Mouse (Mus musculus) retina, postnatal 1 day (tissue): ENCODE measurements around the gene Cyp4f18.
"Not testable (repeated sequence)": the region's sequence is repeated elsewhere in the genome, so short reads cannot be mapped to it uniquely, and the experiment has no call there.

Experiments
- DNase-seq: peaks from one replicate; pipeline ENCODE4 v3.0.0-alpha.2; 2012

The Cyp4f18 gene

DNA sequence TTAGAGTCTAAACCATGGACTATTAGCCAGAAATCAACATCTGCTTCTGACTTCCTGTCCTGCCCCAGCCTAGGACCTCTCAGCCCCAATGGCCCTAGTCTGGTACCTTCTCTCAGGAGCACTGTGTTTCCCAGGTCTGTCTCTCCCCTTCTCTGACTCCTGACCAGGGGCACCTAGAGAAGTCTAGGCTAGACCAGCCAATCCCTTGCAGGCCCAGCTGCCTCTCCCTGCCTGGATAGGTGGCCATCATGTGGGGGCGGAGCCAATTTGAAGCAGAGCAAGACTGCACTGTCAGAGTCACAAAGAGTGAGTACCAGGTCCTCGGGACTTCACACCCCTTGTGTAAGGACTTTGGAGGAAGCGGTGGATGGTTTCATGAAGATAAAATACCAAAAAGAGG lies at the start of gene Cyp4f18:
Cyp4f18 (minus strand) TSS at position 154 of the 400 bp plus-strand sequence.
- DNase-seq: no peak

DNA sequence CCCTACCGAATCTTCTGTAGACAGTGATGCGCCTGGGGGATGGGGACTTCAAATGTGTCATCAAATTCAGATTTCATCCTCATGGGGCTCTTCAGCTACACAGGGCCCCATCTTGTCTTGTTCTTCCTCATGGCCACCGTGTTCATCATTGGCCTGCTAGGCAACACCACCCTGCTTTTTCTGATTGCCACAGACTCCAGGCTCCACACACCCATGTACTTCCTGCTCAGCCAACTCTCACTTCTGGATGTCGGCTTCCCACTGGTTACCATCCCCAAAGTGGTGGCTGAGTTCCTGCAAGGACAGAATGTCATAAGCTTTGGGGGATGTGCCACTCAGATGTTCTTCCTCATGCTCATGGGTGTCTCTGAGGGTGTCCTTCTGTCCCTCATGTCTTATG lies 48.2 kb upstream of the Cyp4f18 start:
- DNase-seq: not testable (repeated sequence)

DNA sequence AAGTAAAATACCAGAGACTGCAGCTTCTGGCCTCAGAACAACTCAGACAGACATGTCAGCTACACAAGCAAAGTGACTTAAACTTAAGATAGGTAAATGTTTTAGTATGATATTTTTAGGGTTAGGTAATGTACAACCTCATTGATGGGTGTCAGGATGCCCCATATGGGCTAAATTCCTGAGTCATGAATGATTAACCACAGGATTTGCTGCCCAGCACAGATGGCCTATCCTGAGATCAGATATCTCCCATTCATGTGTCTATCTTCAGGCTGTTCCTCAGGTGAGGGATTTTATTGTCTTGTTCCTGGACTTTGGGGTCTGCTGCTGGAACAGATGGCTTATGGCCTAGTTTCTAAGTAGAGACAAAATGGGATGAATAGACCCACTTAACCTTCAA lies 45.2 kb upstream of the Cyp4f18 start:
- not testable (repeated sequence) for DNase-seq

DNA sequence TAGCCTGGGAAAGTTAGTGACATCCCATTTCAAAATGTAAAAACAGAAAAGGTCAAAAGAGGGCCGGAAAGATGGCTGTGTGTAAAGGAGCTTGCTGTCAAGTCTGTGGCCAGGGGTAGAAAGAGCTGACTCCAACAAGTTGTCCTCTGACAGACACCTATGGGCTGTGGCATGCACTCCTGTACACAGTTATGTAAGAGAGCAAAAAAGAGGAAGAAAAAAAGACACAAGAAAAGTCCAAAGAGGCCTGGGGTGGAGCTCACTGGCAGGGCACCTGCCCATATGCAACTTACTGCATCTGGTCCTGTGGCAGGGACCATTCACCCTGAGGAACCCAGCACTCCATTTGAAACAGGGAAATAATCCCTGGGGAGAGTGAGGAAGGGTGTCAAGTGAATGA lies 33.1 kb upstream of the Cyp4f18 start:
- DNase-seq: no peak

DNA sequence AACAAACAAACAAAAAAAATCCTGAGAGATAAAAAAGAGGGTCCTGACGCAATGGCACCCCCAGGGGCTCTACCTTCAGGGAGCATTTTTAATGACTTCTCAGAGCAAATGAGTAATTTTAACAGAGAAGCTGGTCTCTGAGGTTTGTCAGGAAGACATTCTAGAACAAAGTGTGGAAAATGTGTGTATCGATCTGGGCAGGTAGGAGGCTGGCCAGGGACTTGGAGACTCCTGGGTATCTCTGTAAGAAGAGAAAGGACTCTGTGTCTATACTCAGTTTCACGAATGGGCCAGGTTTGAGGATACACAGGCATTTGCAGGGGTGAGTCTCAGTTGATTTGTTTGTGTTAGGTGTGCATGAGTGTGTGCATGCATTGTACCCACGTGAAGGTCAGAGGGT lies 31.5 kb upstream of the Cyp4f18 start, which contains the start of gene Olfr372:
Olfr372 (plus strand) TSS at position 301 of the 400 bp plus-strand sequence.
- not testable (repeated sequence) for DNase-seq

DNA sequence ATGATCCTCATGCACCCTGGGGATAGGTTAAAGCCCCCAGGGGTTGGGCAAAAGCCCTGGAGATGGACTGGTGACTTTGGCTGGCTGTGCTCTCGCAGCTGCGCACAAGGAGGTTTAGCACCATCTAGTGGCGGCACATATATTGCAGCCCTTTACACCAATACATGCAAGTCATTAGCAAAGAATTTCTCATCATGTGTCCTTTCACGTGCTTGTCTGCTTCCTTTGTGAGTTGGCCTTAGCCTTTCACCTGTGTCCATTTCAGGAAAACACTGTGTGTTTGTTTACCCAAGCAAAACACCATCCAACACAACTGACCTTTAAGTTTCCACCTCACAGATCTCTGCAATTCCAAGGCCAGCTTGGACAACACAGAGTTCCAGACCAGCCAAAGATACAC lies 23.5 kb upstream of the Cyp4f18 start:
- DNase-seq: peak; percentile 62

DNA sequence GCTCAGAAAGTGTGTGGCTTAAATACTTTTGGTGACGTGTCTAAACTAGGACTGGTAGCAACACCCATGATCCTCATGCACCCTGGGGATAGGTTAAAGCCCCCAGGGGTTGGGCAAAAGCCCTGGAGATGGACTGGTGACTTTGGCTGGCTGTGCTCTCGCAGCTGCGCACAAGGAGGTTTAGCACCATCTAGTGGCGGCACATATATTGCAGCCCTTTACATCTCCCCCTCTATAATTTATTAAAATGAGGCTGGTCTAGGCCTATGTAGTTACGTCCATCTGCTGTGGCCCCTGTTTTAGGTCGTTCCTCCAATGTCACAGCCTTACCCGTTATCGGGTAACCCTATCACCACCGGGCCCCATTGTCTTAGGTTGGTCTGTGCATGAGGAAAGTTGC lies 15.5 kb upstream of the Cyp4f18 start:
- not testable (repeated sequence) for DNase-seq

DNA sequence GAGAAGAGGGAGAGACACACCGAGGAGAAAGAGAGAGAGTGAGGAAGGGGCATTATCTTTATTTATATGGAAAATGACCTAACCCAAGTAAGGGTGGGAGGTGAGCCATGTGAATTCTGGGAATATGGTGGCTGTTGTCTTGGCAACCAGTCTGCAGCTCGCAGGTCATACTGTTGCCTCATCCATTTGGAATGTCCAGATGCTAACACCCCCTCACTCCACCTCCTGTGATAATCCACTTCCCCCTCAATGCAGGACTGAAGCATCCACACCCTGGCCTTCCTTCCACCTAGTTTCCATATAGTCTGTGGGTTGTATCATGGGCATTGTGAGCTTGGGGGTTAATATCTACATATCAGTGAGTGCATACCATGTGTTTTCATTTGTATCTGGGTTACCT lies 10.4 kb upstream of the Cyp4f18 start:
- no peak for DNase-seq

DNA sequence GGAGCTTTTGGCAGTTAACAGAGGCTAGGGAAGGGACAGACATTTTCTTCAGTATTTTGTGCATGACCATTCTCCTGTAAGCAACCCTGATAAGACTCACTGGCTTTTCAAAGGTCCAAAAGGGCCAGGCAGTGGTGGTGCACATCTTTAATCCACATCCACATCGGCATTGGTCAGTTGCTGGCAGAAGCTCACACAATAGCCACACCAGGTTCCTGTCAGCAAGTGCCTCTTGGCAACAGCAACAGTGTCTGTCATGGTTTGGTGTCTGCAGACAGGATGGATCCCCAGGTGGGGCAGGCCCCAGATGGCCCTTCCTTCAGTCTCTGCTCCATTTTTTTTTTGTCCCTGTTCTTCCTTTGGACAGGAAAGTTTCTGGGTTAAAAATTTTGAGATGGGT lies 9.6 kb upstream of the Cyp4f18 start:
- DNase-seq: not testable (repeated sequence)

DNA sequence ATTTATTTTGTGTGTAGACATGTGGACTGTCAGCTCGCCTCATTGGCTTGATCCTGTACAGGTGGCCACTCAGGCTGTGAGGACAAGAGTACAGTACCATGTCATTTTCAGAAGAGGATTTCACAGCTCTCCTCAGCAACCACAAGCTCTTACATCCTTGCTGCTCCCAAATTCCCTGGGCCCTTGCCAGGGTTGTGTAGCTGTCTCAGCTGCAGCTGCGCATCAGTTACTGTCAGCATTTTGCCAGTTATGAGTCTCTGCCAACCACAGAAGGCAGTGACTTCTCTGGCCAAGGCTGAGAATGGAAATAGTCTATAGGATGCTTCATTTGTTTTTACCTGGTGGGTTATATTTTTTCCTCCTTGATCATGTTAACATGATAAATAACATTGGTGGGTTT lies 8.7 kb upstream of the Cyp4f18 start:
- DNase-seq: no peak

DNA sequence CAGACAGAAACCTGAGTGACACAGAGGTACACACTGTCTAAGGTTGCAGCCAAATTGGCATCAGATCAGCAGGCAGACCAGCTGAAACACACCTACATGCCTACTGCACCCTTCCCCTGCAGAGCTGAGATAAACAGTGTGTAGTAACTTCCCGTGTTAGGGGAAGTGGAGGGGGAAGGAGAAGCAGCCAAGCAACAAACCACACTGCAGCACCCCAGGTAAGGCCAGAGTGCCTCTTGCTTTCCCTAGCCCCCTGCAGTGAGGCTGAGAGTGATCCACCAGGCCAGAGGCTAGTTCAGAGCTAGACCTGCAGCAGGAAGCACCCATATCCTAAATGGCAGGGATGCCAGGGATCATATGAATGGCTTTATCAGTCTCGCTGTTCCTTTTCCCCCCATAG lies 7.9 kb upstream of the Cyp4f18 start:
- not testable (repeated sequence) for DNase-seq

DNA sequence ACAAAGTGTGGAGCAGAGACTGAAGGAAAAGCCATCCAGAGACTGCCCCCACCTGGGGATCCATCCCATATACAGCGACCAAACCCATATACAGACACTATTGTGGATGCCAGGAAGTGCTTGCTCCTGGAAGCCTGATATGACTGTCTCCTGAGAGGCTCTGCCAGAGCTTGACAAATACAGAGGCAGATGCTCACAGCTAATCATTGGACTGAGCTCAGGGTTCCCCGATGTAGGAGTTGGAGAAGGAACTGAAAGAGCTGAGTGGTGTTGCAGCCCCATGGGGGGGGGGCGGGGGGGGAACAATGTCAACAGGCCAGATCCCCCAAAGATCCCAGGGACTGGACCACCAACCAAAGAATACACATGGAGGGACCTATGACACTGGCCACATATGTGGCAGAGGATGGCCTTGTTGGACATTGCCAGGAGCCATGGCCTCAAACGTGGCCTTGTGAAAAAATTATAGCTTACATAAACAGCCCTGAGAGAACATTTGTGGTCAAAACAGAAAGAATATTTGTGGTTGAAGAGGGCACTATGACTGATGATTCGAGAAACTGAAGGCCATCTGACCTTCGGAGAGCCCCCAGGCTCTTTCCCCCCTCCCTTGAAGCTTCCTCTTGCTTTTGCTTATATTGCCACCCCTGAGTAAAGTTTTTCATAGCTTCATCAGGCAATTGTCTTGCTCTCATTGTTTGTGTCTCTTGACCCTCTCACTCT lies 4.2 kb upstream of the Cyp4f18 start:
- not testable (repeated sequence) for DNase-seq

DNA sequence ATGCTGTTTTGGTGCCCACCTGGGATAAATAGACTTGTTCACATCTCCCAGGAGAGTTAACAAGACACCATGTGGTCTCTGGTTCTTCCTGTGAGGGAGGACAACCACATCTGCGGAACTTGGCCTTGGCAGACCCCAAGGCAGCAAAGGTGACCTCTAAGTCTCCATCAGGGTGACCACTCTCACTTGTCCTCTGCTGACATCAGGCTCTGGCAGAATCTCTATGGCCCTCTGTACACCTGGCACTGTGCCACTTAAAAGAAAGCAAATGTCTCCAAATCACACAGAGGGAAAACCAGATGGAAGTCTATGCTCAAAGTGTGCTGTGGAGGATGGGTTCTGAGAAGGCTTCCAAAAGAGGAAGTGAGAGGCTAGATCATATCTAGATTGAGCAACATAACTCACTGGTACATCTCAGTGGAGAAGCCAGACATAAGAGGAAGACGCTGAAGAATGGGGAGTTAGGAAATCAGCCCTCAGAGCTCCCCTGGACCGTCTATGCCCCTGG lies 1.2 kb downstream of the Cyp4f18 start:
- no peak for DNase-seq

DNA sequence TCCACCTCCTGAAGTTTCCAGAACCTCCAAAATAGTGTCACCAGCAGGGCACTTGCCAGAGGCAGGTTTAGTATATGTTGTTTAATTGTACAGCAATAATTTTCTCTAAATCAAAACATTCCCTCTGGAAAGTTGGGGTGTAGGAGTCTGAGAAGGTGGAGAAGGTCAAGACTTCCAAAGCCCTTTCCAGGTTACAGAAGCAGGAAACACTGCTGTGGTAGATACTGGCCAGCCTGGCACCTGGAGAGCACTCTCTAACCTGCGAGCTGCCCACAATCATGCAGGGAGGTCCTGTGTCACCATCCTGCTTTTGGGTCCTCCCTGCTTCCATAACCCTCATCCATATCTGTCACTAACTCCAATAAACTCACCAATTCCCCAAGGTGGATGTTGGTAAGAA lies 2.7 kb downstream of the Cyp4f18 start:
- DNase-seq: no peak

DNA sequence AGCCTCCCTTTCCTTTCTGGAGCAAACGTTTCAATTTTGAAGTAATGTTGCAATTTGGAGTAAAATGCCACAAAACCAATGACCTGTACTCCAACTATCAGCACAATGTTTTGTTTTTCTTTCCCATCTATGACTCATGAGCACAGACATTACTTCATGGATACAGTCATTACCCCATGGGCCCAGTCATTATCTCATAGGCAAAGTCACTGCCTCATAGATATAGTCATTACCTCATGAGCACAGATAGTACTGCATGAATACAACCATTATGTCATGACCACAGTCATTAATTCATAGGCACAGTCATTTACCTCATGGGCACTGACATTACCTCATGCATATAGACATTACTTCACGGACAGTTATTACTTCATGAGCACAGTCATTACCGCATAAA lies 3.5 kb downstream of the Cyp4f18 start:
- DNase-seq: no peak

DNA sequence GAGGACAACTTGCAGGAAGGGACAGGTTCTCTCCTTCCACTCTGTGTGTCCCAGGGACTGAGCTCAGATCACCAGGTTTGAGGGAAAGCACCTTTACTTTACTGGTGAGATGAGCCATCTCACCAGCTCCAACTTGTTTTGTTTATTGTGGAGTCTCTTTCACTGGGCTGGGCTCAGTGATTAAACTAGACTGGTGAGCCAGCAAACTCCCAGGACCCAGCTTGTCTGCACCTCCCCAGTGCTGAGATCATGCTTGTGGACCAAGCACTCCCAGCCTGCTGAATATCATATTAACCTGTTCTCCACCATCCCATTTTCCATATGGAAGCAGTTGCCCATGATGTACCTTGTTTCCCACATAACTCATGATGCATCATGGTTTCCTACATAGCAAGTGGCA lies 6.5 kb downstream of the Cyp4f18 start:
- DNase-seq: no peak

DNA sequence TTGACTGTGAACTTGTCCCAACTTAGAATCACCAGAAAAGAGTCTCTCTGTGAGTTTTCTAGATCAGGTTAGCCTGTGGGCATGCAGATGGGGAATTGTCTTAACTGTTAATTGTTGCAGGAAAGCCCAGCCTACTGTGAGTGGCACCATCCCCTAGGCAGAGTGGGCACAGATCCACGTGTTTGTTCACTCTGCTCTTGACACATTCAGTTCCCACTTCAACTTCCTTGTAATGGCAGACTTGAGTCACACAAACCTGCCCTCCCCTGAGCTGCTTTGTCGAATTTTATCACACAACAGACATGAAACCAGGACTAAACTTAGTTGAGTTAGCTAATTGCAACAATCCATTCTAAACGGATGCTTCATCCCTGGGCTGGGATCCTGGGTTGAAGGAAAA lies 9.2 kb downstream of the Cyp4f18 start:
- DNase-seq: no peak

DNA sequence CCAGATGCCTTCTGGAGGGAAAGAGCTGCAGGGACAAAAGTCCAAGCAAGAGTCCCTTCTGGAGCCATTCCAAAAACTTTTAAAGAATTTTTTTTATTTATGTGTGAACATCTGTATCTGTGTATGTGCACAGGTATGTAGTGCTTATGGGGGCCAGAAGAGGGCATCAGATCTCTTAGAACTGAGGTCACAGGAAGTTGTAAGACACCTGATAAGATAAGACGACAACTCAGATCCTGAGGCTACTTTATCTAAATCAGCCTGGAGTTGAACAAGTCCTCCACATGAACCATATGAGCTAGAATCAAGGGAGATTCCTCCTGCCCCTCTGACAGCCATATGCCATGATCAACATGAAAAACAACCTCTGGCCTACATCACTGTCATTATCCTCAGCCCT lies 10.0 kb downstream of the Cyp4f18 start:
- no peak for DNase-seq

DNA sequence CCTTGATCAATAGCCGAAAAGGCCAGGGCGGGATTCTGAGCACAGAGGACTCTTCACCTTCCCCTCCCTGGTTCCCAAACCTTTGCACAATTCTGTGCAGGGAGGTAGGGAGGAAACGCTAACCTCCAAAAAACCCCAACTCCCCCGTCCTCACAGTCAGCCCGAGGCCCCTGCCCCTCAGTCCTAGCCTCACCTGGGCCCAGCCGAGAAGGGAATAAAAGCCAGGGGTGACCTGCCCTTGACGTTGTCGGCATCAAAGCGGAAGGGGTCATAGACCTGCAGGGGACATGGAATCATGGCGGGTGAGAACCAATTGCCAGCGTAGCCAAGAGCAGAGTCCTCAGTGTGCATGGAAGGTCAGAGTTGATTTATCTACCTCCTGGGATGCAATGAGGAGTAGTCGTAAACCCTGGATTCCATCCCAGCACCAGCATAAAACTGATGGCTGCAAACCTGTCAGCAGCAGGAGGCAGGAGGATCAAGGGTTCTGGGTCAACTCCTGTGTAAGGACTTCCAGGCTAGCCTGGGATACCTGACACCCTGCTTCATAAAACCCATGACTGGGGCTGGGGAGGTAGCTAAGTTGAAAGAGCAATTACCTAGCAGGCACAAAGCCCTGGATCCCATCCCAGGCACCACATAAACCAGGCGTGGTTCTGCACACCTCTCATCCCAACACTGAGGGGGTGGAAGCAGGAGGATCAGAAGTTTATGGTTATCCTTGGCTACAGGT lies 20.4 kb downstream of the Cyp4f18 start:
- DNase-seq: peak; percentile 8

DNA sequence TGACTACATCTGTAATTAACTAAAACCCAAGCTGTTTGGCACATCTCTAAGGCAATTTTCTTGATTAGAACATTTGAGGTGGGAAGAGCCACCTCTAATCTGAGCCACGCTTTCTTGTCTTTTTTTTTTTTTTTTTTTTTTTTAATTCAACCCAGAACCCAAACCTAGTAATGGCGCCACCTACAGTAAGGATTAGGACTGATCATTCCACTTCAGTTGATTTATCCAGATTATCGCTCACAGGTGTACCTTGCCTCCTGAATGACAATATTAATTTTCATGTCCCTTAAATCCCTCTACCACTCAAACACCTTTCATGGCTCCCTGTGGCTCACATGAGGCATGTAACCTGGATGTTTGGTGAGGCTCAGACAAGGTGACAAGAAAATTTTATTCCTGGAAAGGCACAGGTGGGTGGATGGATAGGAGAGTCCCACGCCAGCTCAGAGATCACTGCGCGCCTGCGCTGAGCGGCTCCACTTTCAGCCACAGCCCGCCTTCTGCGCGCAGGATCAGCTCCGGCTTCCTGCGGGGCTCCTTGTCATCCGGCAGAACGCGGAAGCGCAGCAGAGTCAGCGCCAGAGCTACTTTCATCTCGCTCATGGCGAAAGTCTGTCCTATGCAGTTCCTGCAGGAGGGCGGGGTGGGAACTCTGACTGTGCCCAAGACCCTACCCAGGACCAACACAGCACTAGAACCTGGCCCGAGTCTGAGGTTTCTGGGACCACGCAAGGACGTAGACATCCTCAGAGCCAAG lies 21.1 kb downstream of the Cyp4f18 start:
- peak; percentile 69 for DNase-seq

DNA sequence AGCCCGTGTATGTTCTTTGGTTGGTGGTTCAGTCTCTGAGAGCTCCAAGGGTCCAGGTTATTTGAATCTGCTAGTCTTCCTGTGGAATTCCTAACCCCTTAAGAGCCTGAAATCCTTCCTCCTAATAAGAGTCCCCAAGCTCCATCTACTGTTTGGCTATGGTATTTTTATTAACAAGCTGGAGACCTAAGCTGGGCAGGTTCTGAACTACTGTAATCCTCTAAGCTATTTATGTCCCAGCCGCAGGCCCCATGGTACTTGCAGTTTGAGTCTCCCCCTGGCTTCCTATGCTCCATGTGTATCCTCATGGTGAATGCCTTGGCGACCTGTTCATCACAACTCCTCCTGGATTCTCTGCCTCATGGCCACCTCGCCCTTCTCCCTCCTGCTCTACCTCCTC lies 24.8 kb downstream of the Cyp4f18 start:
- DNase-seq: peak; percentile 77

DNA sequence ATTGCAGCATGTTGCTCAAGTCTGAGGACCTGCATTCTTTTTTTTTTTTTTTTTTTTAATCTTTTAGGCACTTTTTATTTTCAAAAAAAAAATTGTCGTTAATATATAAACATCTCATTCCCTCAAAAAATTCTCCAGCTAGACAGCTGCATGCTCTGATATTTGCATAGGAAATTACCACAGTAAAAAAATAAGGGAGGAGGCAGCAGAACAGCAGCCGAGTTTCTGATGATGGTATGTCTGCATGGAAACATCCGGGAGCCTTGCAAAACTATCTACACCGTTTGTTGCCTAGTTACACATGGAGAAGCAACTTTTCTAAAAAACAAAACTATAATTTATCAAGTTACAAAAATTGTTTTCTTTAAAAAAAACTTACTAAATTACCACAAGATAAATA lies 28.0 kb downstream of the Cyp4f18 start:
- no peak for DNase-seq

DNA sequence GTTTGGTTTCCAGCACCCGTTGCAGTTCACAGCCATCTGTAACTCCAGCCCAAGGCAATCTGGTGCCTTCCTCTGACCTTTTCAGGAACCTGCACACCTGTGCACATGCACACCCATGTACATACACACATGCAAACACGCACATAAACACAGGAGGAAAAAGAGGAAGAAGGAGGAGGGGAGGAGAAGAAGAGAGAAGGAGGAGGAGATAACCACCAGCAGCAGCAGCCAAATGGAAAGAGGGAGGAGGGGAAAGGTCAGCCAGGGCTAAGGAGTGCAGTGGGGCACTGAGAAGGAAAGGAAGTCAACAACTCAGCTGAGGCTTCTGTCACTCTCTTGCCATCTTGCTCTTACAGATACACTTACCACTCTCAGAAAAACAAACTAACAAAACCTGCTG lies 28.4 kb downstream of the Cyp4f18 start:
- no peak for DNase-seq

DNA sequence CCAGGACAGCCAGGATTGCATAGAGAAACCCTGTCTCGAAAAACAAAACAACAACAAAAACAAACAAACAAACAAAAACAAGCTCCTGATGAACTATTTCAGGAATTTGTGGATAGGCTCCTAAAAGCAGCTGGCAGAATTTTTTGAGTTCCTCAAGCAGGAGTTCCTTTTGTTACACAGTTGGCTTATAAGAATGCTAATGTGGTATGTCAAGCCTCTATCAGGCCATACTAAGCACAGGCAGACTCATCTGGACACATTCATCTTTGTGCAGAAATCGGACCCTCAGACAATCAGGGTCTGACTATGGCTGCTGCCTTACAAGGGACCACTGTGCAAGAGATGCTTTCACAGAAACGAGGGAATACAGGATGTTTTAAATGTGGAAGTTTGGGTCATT lies 35.2 kb downstream of the Cyp4f18 start:
- DNase-seq: no peak
